Mouse (Mus musculus) embryo, embryonic 9.5 days (tissue): ENCODE measurements around the gene Txndc15.
"Not testable (repeated sequence)": the region's sequence is repeated elsewhere in the genome, so short reads cannot be mapped to it uniquely, and the experiment has no call there.

Experiments used
- DNase-seq: peaks from one replicate; pipeline ENCODE4 v3.0.0-alpha.2; 2017; ENCODE audit errors: extremely low spot score

Txndc15 gene

GRCm38 (mm10) chr13:55714501-55715166 lies at the start of gene Txndc15:
Txndc15 (plus strand) TSS chr13:55714650.
- DNase-seq = peak; percentile 90

GRCm38 (mm10) chr13:55668550-55668949 lies 45.9 kb upstream of the Txndc15 start:
- DNase-seq = peak; percentile 14

GRCm38 (mm10) chr13:55672711-55673110 lies 41.7 kb upstream of the Txndc15 start:
- no peak for DNase-seq

GRCm38 (mm10) chr13:55677364-55677763 lies 37.1 kb upstream of the Txndc15 start:
- DNase-seq = no peak

- no peak for DNase-seq
Observed at GRCm38 (mm10) chr13:55682201-55682600, 32.2 kb upstream of the Txndc15 start.

GRCm38 (mm10) chr13:55683581-55683980 lies 30.9 kb upstream of the Txndc15 start:
- DNase-seq = no peak

- DNase-seq = no peak
Observed at GRCm38 (mm10) chr13:55686107-55686633, 28.3 kb upstream of the Txndc15 start.

- DNase-seq = peak; percentile 80
Observed at GRCm38 (mm10) chr13:55687927-55688602, 26.4 kb upstream of the Txndc15 start.

- peak; percentile 89 for DNase-seq
Observed at GRCm38 (mm10) chr13:55692535-55693242, 21.8 kb upstream of the Txndc15 start, which contains the start of gene B230219D22Rik. B230219D22Rik (plus strand) TSS chr13:55693124.

- DNase-seq = no peak
Observed at GRCm38 (mm10) chr13:55693243-55693721, 21.2 kb upstream of the Txndc15 start.

GRCm38 (mm10) chr13:55694110-55694509 lies 20.3 kb upstream of the Txndc15 start:
- no peak for DNase-seq

- not testable (repeated sequence) for DNase-seq
Observed at GRCm38 (mm10) chr13:55695989-55696388, 18.5 kb upstream of the Txndc15 start.

- no peak for DNase-seq
Observed at GRCm38 (mm10) chr13:55704301-55704700, 10.1 kb upstream of the Txndc15 start.

- no peak for DNase-seq
Observed at GRCm38 (mm10) chr13:55712846-55713245, 1.6 kb upstream of the Txndc15 start.

GRCm38 (mm10) chr13:55715167-55715512 lies 690 bp downstream of the Txndc15 start:
- DNase-seq = no peak

GRCm38 (mm10) chr13:55715908-55716510 lies 1.6 kb downstream of the Txndc15 start:
- no peak for DNase-seq

GRCm38 (mm10) chr13:55721516-55721915 lies 7.1 kb downstream of the Txndc15 start:
- DNase-seq = no peak

- DNase-seq = no peak
Observed at GRCm38 (mm10) chr13:55721995-55722394, 7.5 kb downstream of the Txndc15 start.

- DNase-seq = no peak
Observed at GRCm38 (mm10) chr13:55726598-55727119, 12.2 kb downstream of the Txndc15 start.

GRCm38 (mm10) chr13:55727120-55727838 lies 12.8 kb downstream of the Txndc15 start, which contains the start of gene Pcbd2:
Pcbd2 (plus strand) TSS chr13:55727368.
- DNase-seq = peak; percentile 89

- DNase-seq = peak; percentile 83
Observed at GRCm38 (mm10) chr13:55727839-55728238, 13.4 kb downstream of the Txndc15 start.
